Mouse (Mus musculus): Measurements from ENCODE around the gene Ddhd1.
"Not testable (repeated sequence)": the region's sequence is repeated elsewhere in the genome, so short reads cannot be mapped to it uniquely, and the experiment has no call there.

Ddhd1 gene

GRCm38 (mm10) chr14:45583494-45584027 lies 74.4 kb downstream of the Ddhd1 start:
- in situ Hi-C loops (cut with MboI, MseI), result no loop called here

GRCm38 (mm10) chr14:45580923-45581827 lies 76.8 kb downstream of the Ddhd1 start:
- in situ Hi-C loops (cut with MboI, MseI), result not testable (repeated sequence)

GRCm38 (mm10) chr14:45566066-45566937 lies 91.6 kb downstream of the Ddhd1 start:
- in situ Hi-C loops (cut with MboI, MseI), result no loop called here

GRCm38 (mm10) chr14:45565216-45566065 lies 92.5 kb downstream of the Ddhd1 start:
- in situ Hi-C loops (cut with MboI, MseI), result no loop called here

DNA sequence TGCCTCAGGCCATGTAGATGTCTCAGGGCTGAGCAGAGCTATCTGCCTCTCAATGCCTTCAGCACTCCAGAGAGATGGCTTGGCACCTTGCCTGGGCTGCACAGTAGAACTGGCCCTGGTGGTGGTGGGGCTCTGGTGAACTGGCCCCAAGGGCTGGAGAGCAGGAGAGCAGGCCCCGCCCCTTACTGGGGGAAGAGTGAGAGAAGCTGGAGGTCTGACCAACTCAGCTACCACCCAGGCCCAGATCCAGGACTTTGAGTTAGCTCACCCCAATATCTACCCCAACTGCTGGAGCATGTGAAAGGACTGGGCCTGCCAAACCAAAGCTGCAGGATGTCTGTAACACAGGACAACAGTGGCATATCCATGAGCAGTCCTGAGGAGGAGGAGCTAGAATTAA lies 94.4 kb downstream of the Ddhd1 start:
- in situ Hi-C loops (cut with MboI, MseI), result loop anchor here (5.0 kb wide), 1 partner anchor 129 kb away; no protein-coding TSS in a partner anchor

DNA sequence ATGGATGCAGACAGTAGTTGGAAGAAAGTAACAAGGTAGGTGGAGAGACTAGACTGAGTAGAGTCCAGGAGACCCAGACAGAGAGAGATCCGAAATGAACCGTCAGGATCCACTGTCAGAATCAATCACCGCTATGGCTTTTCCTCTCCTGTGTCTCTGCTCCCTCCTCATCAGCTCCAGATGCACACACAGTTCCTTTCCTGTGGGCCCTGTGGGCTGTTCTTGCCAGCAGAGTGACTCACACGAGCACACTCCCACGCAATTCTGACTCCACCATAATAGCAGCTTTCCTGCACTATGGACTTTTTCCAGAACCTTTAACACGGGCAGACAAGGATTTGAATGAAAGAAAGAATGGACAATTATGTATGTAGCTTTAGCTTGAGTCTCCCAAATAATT lies 96.3 kb downstream of the Ddhd1 start:
- in situ Hi-C loops (cut with MboI, MseI), result loop anchor here (5.0 kb wide), 1 partner anchor 131 kb away; no protein-coding TSS in a partner anchor

DNA sequence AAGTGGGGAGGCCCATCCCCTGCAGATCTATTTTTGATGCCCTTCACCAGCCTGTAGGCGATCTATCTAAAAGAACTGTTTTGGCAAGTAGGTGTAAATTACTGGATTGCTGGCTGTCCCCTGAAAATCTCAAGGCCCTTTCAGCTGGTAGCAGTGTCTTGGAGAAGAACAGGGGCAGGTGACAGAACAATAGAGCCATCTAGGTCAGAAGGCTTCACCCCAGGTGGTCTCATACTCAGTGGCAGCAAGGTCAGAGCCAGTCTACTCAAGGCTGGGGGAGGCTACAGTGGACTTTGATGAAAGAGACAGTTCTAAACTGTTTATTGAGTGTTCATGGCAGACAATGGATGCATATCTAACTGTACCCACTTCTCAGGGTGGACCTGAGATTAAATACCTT lies 98.9 kb downstream of the Ddhd1 start:
- in situ Hi-C loops (cut with MboI, MseI), result no loop called here

DNA sequence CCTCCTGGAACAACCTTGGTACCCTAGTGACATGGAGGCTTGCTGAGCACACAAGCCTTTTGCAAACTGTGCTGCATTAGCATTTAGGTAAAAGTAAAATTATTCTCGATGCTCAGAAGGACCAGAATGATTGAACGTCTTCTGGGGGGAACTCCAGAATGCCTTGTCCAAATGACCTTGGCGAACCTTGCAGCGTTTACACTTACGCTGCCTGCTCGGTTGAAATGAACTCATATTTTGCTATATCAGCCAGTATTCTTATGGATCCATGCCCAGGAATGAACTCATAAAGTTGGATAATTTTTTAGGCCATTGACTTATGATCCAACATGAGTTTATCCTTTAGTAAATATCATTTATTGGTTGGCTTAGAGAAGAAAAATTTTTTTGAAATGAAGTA lies 103.6 kb downstream of the Ddhd1 start:
- in situ Hi-C loops (cut with MboI, MseI), result no loop called here

- in situ Hi-C loops (cut with MboI, MseI), result no loop called here
These were observed 104.1 kb downstream of the Ddhd1 start for GRCm38 (mm10) chr14:45553854-45554253.

- in situ Hi-C loops (cut with MboI, MseI), result no loop called here
These were observed 105.5 kb downstream of the Ddhd1 start for GRCm38 (mm10) chr14:45552431-45552830.

DNA sequence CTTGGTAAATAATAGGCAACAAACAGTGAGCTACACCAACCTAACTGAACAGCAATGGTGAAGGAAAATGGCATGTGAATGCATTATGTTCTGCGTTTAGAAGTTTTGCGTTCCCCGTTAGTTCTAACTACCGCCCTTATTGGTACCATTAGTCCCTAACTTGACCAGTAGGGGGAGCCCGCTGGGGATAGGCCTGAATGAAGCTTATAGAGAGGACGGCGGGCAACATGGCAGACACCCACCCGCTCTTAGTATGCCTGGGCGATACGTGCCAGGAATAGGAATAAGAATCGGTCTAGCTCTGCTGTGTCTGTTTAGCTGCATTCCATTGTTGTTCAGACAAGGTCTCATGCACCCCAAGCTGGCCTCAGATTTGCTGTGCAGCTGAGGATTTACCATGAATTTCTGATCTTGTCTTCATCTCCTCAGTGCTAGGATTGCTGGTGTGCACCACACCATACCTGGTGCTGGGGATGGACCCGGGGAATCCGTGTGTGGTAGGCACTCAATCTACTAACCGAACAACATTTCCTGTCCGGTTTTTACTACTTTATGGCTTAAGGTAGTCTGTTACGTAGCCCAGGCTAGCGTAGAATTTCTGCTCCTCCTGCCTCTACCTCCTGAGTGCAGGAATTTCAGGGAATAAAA lies 106.7 kb downstream of the Ddhd1 start:
- in situ Hi-C loops (cut with MboI, MseI), result no loop called here

DNA sequence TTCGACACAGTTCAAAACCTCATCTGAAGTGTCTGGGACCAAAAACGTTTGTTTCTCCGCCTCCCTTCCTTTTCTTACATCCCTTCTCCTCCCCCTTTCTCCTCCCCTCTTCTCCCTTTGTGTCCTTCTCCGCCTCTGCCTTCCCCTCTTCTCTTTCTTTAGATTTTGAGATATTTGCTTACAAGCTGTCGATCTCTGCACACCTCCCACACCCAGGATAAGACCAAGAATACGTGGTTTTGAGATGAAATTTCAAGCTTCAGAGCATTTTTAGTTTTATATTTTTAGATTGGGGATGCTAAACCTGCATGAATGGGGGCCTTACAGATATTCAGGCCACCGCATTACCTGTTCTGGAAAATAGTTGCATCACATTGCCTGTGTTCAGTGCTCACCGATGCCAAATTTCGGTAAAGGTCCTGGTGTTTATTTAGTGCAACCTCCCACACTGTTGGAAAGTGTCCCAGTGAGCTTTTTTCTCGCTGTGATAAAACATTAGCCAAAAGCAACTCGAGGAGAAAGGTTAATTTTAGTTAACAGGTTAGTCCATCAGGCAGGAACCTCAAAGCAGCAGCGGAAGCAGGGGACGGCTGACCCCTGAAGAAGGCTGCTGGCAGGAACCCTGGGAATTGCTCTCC lies 107.8 kb downstream of the Ddhd1 start:
- in situ Hi-C loops (cut with MboI, MseI), result no loop called here

DNA sequence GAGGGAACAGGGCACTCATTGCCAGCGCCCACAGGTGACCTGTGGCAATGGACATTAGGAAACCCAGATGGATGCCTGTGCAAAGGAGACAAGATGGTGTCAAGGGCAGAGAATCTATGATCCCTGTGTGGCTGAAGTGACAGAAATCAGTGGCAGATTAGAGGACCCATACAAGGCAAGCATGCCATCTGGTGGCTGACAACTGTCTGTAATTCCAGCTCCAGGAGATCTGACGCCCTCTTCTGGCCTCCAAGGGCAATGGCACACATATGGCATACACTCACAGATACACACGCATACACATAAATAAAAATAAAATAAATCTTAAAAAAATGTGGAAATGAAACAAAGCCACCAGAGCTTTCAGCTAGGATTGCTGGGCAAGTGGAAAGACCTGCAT lies 109.8 kb downstream of the Ddhd1 start:
- in situ Hi-C loops (cut with MboI, MseI), result no loop called here

DNA sequence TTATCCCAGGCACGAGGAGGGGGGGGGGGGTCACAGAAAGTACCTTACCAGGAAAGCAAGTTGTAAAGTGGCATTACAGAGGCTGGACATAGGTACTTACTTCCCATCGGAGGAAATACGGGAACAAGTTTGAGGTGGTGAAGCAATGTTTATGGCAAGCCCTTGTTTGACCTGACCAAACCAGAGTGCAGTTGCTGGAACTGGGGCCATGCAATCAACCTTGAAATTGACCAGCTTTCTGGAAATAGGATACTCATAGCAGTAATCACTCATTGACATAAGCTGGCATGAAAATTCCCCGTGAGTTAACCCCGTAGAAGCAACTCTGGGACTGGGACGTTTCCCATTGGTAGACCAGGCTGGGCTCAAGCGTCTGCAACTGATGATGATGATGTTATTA lies 113.0 kb downstream of the Ddhd1 start:
- in situ Hi-C loops (cut with MboI, MseI), result no loop called here

DNA sequence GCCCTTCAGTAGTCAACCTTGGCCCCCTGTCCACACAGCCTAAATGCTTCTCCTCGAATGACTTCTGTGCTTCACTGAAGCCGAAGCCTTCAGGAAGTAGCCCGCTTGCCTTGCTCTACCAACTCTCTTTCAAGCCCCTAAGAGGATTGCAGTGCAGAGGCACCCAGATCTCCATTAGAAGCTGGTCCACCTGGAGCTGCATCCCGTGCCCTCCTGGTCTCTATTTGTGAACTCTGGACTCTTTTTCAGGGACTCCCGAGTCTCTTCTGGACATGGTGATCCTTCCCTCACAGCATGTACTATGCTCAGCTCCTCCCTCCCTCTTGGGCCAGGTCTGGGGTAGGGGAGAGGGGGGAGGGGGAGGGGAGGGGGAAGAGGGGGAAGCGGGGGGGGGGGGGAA lies 113.9 kb downstream of the Ddhd1 start:
- in situ Hi-C loops (cut with MboI, MseI), result no loop called here

GRCm38 (mm10) chr14:45539659-45540468 lies 118.1 kb downstream of the Ddhd1 start:
- in situ Hi-C loops (cut with MboI, MseI), result no loop called here

Measured in T-helper 1 cell (primary cell).